Mouse (Mus musculus): ENCODE results near the gene Zbtb22. TPM values are rescaled to one million over a fixed set of nuclear protein-coding genes. Genes with fewer than 3 reads are reported as not detected.

Gene Zbtb22
- polyA plus RNA-seq, 1 experiment from 2014 or later = 11.2 TPM

GRCm38 (mm10) chr17:33916294-33916693 lies 590 bp downstream of the Zbtb22 start:
- H3K4me1 ChIP-seq (ENCODE audit: control insufficient read depth, insufficient read depth, low read length) = peaks cover 20% of the 10 kb centered on the region

GRCm38 (mm10) chr17:33916847-33917655 lies 1.3 kb downstream of the Zbtb22 start:
- no peak for DNase-seq (ENCODE audit: low spot score)
- Histone ChIP-seq H3K27ac (ENCODE audit: low read depth, low read length) (no peak overlapping the region), H3K9ac (ENCODE audit: low read length) (no peak overlapping the region), H3K9me3 (ENCODE audit: control insufficient read depth, low read length) (no peaks in the 10 kb centered on the region), H3K4me2 (ENCODE audit: low read depth) (peak overlapping the region; percentile 54), H3K4me1 (ENCODE audit: control insufficient read depth, insufficient read depth, low read length) (peaks cover 20% of the 10 kb centered on the region), H3K4me3 (ENCODE audit: low read depth, low read length) (peak overlapping the region; percentile 50), H3K36me3 (ENCODE audit: control insufficient read depth, insufficient read depth, low read length) (peaks cover 17% of the 10 kb centered on the region), H3K27me3 (ENCODE audit: control insufficient read depth, insufficient read depth, low read length) (no peaks in the 10 kb centered on the region)
- no peak for ATAC-seq (ENCODE audit: insufficient read depth, low FRiP score, low TSS enrichment)
- WGBS = 78% methylated on average over 31 of the region's 31 CpGs

More at GRCm38 (mm10) chr17:33916294-33916693, 590 bp downstream of the Zbtb22 start:
- Histone ChIP-seq H3K4me3 (ENCODE audit: low read depth, low read length) (peak overlapping the region; percentile 50), H3K9ac (ENCODE audit: low read length) (peak overlapping the region; percentile 52), H3K36me3 (ENCODE audit: control insufficient read depth, insufficient read depth, low read length) (peaks cover 23% of the 10 kb centered on the region), H3K4me2 (ENCODE audit: low read depth) (peak overlapping the region; percentile 54), H3K27ac (ENCODE audit: low read depth, low read length) (0 out of 2 replicates have a peak overlapping the region, but pooled peaks have one; percentile 63), H3K9me3 (ENCODE audit: control insufficient read depth, low read length) (no peaks in the 10 kb centered on the region), H3K27me3 (ENCODE audit: control insufficient read depth, insufficient read depth, low read length) (no peaks in the 10 kb centered on the region)
- ATAC-seq (ENCODE audit: insufficient read depth, low FRiP score, low TSS enrichment) (peak; percentile 46), DNase-seq (ENCODE audit: low spot score) (no peak)
- WGBS = 1% methylated on average over 18 of the region's 20 CpGs

GRCm38 (mm10) chr17:33917656-33918292 lies 2.1 kb downstream of the Zbtb22 start:
- WGBS = 85% methylated on average over 18 of the region's 18 CpGs
- no peak overlapping the region; the same call in 1 of the 2 replicates for H3K9ac ChIP-seq (ENCODE audit: low read length)
- peaks cover 11% of the 10 kb centered on the region for H3K36me3 ChIP-seq (ENCODE audit: control insufficient read depth, insufficient read depth, low read length)
- no peaks in the 10 kb centered on the region for H3K27me3 ChIP-seq (ENCODE audit: control insufficient read depth, insufficient read depth, low read length)
- H3K27ac ChIP-seq (ENCODE audit: low read depth, low read length) = no peak overlapping the region
- 0 out of 2 replicates have a peak overlapping the region, but pooled peaks have one; percentile 6 for H3K4me3 ChIP-seq (ENCODE audit: low read depth, low read length)
- DNase-seq (ENCODE audit: low spot score) = no peak
- ATAC-seq (ENCODE audit: insufficient read depth, low FRiP score, low TSS enrichment) = no peak
- H3K9me3 ChIP-seq (ENCODE audit: control insufficient read depth, low read length) = no peaks in the 10 kb centered on the region
- peaks cover 20% of the 10 kb centered on the region for H3K4me1 ChIP-seq (ENCODE audit: control insufficient read depth, insufficient read depth, low read length)
- H3K4me2 ChIP-seq (ENCODE audit: low read depth) = no peak overlapping the region

GRCm38 (mm10) chr17:33918293-33919203 lies 2.8 kb downstream of the Zbtb22 start:
- Histone ChIP-seq H3K27ac (ENCODE audit: low read depth, low read length) (no peak overlapping the region), H3K36me3 (ENCODE audit: control insufficient read depth, insufficient read depth, low read length) (peaks cover 6% of the 10 kb centered on the region), H3K4me2 (ENCODE audit: low read depth) (peak overlapping the region; percentile 98), H3K9me3 (ENCODE audit: control insufficient read depth, low read length) (no peaks in the 10 kb centered on the region), H3K4me3 (ENCODE audit: low read depth, low read length) (0 out of 2 replicates have a peak overlapping the region, but pooled peaks have one; percentile 6), H3K9ac (ENCODE audit: low read length) (no peak overlapping the region; the same call in 1 of the 2 replicates), H3K4me1 (ENCODE audit: control insufficient read depth, insufficient read depth, low read length) (peaks cover 20% of the 10 kb centered on the region), H3K27me3 (ENCODE audit: control insufficient read depth, insufficient read depth, low read length) (no peaks in the 10 kb centered on the region)
- 60% methylated on average over 37 of the region's 37 CpGs for WGBS
- DNase-seq (ENCODE audit: low spot score) (no peak), ATAC-seq (ENCODE audit: insufficient read depth, low FRiP score, low TSS enrichment) (no peak)

GRCm38 (mm10) chr17:33919351-33920281 lies 3.9 kb downstream of the Zbtb22 start:
- H3K27me3 ChIP-seq (ENCODE audit: control insufficient read depth, insufficient read depth, low read length) = no peaks in the 10 kb centered on the region
- H3K9ac ChIP-seq (ENCODE audit: low read length) = peak overlapping the region; percentile 60
- under 1% methylated on average over 52 of the region's 52 CpGs for WGBS
- H3K4me3 ChIP-seq (ENCODE audit: low read depth, low read length) = peak overlapping the region; percentile 43
- peaks cover 20% of the 10 kb centered on the region for H3K4me1 ChIP-seq (ENCODE audit: control insufficient read depth, insufficient read depth, low read length)
- DNase-seq (ENCODE audit: low spot score) = no peak
- no peak for ATAC-seq (ENCODE audit: insufficient read depth, low FRiP score, low TSS enrichment)
- peak overlapping the region; percentile 98 for H3K4me2 ChIP-seq (ENCODE audit: low read depth)
- H3K9me3 ChIP-seq (ENCODE audit: control insufficient read depth, low read length) = no peaks in the 10 kb centered on the region
- H3K36me3 ChIP-seq (ENCODE audit: control insufficient read depth, insufficient read depth, low read length) = no peaks in the 10 kb centered on the region; the same call in 1 of the 2 replicates
- 0 out of 2 replicates have a peak overlapping the region, but pooled peaks have one; percentile 56 for H3K27ac ChIP-seq (ENCODE audit: low read depth, low read length)

- Histone ChIP-seq H3K36me3 (ENCODE audit: control insufficient read depth, insufficient read depth, low read length) (no peaks in the 10 kb centered on the region; the same call in 1 of the 2 replicates), H3K4me3 (ENCODE audit: low read depth, low read length) (peak overlapping the region; percentile 43), H3K9ac (ENCODE audit: low read length) (peak overlapping the region; percentile 60), H3K27me3 (ENCODE audit: control insufficient read depth, insufficient read depth, low read length) (no peaks in the 10 kb centered on the region), H3K4me1 (ENCODE audit: control insufficient read depth, insufficient read depth, low read length) (peaks cover 20% of the 10 kb centered on the region), H3K27ac (ENCODE audit: low read depth, low read length) (0 out of 2 replicates have a peak overlapping the region, but pooled peaks have one; percentile 56), H3K4me2 (ENCODE audit: low read depth) (peak overlapping the region; percentile 98), H3K9me3 (ENCODE audit: control insufficient read depth, low read length) (no peaks in the 10 kb centered on the region)
- WGBS = under 1% methylated on average over 36 of the region's 36 CpGs
- DNase-seq (ENCODE audit: low spot score) (peak; percentile 85), ATAC-seq (ENCODE audit: insufficient read depth, low FRiP score, low TSS enrichment) (peak; percentile 60)
These were observed 4.8 kb downstream of the Zbtb22 start for GRCm38 (mm10) chr17:33920282-33921097.

- H3K4me1 ChIP-seq (ENCODE audit: control insufficient read depth, insufficient read depth, low read length) = peaks cover 20% of the 10 kb centered on the region
- no peak overlapping the region for H3K27ac ChIP-seq (ENCODE audit: low read depth, low read length)
- no peaks in the 10 kb centered on the region for H3K27me3 ChIP-seq (ENCODE audit: control insufficient read depth, insufficient read depth, low read length)
- no peaks in the 10 kb centered on the region for H3K9me3 ChIP-seq (ENCODE audit: control insufficient read depth, low read length)
- H3K9ac ChIP-seq (ENCODE audit: low read length) = no peak overlapping the region
- 87% methylated on average over 7 of the region's 7 CpGs for WGBS
- no peak for DNase-seq (ENCODE audit: low spot score)
- H3K4me3 ChIP-seq (ENCODE audit: low read depth, low read length) = no peak overlapping the region
- H3K4me2 ChIP-seq (ENCODE audit: low read depth) = no peak overlapping the region
- no peak for ATAC-seq (ENCODE audit: insufficient read depth, low FRiP score, low TSS enrichment)
- no peaks in the 10 kb centered on the region; the same call in 1 of the 2 replicates for H3K36me3 ChIP-seq (ENCODE audit: control insufficient read depth, insufficient read depth, low read length)
These were observed 5.7 kb downstream of the Zbtb22 start for GRCm38 (mm10) chr17:33921361-33921760.

Data from neural tube, embryonic 11.5 days (tissue).